Mouse (Mus musculus) A20 (cell line): ENCODE data around the gene Gatb.
A peak's percentile ranks its signal among the peaks of the same experiment; 100 is the strongest.

Experiments
- DNase-seq: peaks from one replicate; pipeline ENCODE4 v3.0.0-alpha.2; 2011; ENCODE audit warnings: low read depth, low spot score

The Gatb gene

GRCm38 (mm10) chr3:85652727-85653665, 79.1 kb downstream of the Gatb start:
- DNase-seq, result no peak

- no peak for DNase-seq
Measured at GRCm38 (mm10) chr3:85655538-85655937, 81.6 kb downstream of the Gatb start.

GRCm38 (mm10) chr3:85659681-85660080, 85.8 kb downstream of the Gatb start:
- DNase-seq, result no peak

- no peak for DNase-seq
Measured at GRCm38 (mm10) chr3:85661926-85662813, 88.3 kb downstream of the Gatb start.

- DNase-seq, result no peak
Measured at GRCm38 (mm10) chr3:85663826-85664225, 89.9 kb downstream of the Gatb start.

GRCm38 (mm10) chr3:85664591-85665171, 90.8 kb downstream of the Gatb start:
- DNase-seq, result no peak

GRCm38 (mm10) chr3:85666166-85666565, 92.2 kb downstream of the Gatb start:
- no peak for DNase-seq

- DNase-seq, result no peak
Measured at GRCm38 (mm10) chr3:85666736-85667135, 92.8 kb downstream of the Gatb start.

GRCm38 (mm10) chr3:85667683-85668082, 93.8 kb downstream of the Gatb start:
- no peak for DNase-seq

- no peak for DNase-seq
Measured at GRCm38 (mm10) chr3:85669844-85670243, 95.9 kb downstream of the Gatb start.

GRCm38 (mm10) chr3:85677133-85677532, 103.2 kb downstream of the Gatb start:
- DNase-seq, result no peak

GRCm38 (mm10) chr3:85677952-85678351, 104.0 kb downstream of the Gatb start:
- no peak for DNase-seq

GRCm38 (mm10) chr3:85679312-85679933, 105.5 kb downstream of the Gatb start:
- no peak for DNase-seq

GRCm38 (mm10) chr3:85679960-85680359, 106.0 kb downstream of the Gatb start:
- no peak for DNase-seq

GRCm38 (mm10) chr3:85681136-85681535, 107.2 kb downstream of the Gatb start:
- no peak for DNase-seq

GRCm38 (mm10) chr3:85683618-85684017, 109.7 kb downstream of the Gatb start:
- no peak for DNase-seq

- DNase-seq, result no peak
Measured at GRCm38 (mm10) chr3:85685271-85685670, 111.4 kb downstream of the Gatb start.

- DNase-seq, result no peak
Measured at GRCm38 (mm10) chr3:85688341-85688740, 114.4 kb downstream of the Gatb start.

- DNase-seq, result peak; percentile 40
Measured at GRCm38 (mm10) chr3:85691134-85691533, 117.2 kb downstream of the Gatb start.

GRCm38 (mm10) chr3:85693013-85693412, 119.1 kb downstream of the Gatb start:
- peak; percentile 80 for DNase-seq

- no peak for DNase-seq
Measured at GRCm38 (mm10) chr3:85695056-85695455, 121.1 kb downstream of the Gatb start.
